Mouse (Mus musculus) cerebellum, adult (tissue): ENCODE data around the gene Slc16a13.
A peak's percentile ranks its signal among the peaks of the same experiment; 100 is the strongest.

Experiments used
- ATAC-seq: cut with Nextera tagmentation; 2 replicates; pipeline ENCODE4 v1.9.2; 2017; ENCODE audit warnings: mild to moderate bottlenecking, moderate library complexity, mixed read lengths; ENCODE audit not compliant: insufficient number of reproducible peaks, low FRiP score, low TSS enrichment

Slc16a13 gene

DNA sequence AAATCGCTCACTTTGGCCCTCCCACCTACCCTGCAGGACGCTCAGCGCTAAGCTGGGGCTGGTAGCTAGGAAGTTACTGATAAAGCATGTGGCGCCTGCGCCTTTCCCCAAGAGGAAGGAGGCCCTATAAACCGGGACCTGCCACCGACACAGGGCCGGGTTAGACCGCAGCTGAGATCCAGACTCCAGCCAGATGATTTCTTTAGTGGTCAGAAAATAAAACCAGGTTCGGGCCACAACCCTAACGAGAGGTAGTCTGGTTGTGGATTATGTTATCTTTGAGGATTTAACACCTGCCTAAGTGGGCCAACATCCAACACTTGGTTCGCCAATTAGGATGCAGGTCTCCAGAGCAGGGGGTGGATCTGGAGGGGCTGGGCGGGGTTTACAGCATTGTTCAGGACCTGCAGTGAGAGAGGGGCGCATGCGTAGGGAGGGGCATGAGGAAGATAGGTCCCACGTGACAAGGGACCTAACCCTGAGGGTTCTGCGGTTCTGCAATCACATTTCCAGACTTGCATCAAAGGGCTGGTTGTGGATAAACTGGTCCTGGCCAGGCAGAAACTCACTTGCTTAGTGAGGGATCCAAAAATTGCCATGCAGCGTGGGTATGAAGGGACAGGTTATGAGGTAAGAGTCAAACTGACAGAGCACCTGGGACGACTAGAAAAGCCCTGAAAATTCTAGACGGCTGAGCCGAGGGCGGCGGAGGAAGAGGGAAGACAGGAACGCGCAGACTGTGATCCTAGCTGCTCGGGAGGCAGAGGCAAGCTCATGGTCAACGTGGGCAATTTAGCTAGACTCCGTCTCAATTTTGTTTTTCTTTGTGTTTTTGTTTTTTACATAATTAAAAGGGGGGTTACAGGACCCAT is at the start of gene Slc16a13:
Gene Slc16a13, minus strand, starts transcription at position 334 of the 872 bp plus-strand sequence.
- ATAC-seq: peak; percentile 84

DNA sequence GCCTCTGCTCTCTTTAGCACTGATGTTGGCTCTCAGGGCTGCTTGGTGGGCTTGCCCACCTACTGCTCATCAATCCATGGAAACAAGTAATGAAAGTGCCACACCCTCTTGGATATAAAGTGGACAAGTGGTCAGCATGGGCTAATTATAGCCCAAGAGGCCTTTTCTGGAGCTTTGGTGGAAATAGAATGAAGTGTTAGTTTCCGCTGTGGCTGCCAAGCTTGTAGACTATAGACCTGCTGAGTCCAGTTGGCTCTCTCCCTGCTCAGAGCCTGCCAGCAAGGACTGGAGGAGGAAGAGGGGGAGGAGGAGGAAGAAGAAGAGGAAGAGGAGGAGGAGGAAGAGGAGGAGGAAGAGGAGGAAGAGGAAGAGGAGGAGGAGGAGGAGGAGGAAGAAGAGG is 45.5 kb upstream of the Slc16a13 start:
- no peak for ATAC-seq

GRCm38 (mm10) chr11:70265819-70266218 is 45.0 kb upstream of the Slc16a13 start:
- ATAC-seq: no peak

DNA sequence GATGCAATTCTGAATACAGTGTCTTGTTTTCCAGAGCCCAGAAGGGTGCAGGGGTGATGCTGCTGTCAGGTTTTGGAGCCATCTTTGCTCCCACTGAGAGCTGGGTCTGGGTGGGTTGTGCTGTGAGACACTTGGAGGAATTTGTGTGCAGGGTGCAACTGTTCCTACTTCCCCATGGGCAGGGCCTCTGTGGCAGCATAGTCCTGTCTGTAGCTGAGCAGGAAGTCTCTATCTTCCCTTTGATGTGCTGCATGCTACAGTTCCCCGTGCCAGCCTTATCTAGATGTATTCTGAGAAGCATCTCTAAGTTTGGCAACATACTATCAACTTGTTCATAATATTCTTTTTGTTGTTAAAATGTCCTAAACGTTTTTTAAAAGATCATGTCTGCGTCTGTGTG is 44.4 kb upstream of the Slc16a13 start:
- ATAC-seq: no peak

DNA sequence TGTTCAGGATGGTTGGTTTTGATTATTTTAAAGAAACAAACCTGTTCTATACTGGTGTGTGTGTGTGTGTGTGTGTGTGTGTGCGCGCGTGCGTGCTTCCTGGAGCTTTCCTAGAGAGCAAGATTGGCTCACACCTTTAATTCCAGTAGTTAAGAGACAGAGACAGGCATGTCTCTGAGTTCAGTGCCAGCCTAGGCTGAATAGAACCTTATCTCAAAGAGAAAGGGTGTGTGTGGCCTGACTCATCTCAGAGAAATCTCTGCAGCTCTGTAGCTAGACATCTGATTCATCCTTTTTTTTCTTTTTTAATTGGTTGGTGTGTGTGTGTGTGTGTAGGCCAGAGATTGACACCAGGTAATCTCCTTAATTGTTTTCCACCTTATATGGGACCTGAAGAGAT is 38.2 kb upstream of the Slc16a13 start:
- ATAC-seq: no peak

DNA sequence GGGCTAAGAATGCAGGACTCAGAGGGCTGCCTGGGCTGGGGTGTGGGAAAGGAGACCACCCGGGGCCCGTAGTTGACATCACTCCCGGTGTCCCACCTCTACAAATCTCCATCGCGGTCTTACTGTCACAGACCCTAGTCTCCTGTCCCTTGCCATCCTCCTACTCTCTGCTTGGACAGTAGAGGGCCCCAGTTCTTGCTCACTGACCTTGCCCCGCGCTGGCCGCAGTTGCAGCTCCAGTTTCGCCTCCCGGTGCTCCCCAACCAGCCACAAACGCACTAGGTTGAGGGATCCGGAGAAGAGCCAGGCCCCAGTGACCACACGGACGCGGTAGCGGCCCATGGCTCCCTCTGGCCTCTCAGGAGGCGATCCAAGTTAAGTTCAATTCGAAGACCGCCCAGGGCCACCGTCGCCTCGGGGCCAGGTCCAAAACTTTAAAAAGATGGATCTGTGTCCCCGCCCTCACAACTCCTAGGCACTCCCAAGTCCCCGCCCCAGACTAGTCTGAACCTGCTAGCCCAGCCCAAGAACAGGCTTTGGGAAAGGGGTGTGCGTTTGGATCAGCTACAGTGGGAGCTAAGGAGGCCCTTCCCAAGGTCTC is 34.2 kb upstream of the Slc16a13 start, which contains the start of gene Alox12:
Gene Alox12, minus strand, starts transcription at position 423 of the 601 bp plus-strand sequence.
- ATAC-seq: no peak

DNA sequence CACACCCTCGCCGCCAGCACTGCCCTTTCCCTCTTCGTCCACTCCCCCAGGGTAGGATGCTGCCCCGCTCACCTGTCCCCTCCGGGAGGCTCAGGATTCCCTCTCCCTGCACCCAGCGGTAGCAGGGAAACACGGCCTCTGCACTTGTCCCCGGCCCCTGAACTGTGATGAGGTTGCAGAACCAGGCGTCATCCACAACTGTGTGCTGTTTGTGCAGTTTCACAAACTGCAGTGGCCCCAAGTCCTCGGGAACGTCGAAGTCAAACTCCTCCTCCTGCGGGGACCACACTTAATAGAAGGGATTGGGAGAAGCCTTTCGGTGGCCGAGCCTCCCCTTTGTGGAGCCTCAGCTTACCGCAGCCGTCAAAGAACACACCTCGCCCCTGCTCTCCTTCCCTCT is 33.5 kb upstream of the Slc16a13 start:
- ATAC-seq: no peak

- no peak for ATAC-seq
Measured at GRCm38 (mm10) chr11:70251853-70252252, 31.0 kb upstream of the Slc16a13 start.

- no peak for ATAC-seq
Measured at GRCm38 (mm10) chr11:70250150-70250549, 29.3 kb upstream of the Slc16a13 start.

- no peak for ATAC-seq
Measured at GRCm38 (mm10) chr11:70247136-70247845, 26.4 kb upstream of the Slc16a13 start.

- ATAC-seq: no peak
Measured at GRCm38 (mm10) chr11:70242591-70242990, 21.7 kb upstream of the Slc16a13 start.

DNA sequence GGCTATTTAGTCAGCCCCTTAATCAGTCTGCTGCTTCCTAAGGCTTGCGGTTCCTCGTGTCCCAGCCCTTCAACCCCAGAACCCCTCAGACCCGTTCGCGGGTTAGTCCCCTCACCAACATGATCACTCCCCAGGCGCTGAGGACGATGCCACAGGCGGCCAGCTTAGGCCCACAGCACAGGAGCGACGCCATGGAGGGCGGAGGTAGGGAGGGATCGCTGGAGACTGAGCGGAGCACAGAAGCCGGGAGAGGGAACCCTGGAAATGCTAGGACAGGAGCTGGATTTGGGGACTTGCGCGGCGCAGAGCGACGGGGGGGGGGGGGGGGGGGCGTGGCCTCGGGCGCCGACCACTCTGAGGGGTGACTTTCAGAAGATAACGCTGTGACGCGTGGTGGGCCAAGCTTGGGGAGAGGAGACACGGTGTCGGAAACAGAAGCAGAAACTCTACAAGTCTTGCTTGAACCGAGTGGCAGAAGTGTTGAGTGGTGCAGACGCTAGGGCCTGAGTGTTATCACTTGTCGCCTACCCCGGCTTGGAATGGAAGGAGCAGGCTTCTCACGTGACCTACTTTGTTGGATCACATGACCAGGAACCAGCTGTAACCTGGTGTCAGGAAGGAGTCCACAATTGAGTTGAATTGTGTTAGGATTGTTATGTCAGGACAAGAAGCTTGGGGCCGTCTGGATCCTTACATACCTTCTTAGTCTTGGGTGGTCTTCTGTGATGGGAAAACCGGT is 18.8 kb upstream of the Slc16a13 start, which contains the start of the genes Gm21988 and Rnasek:
Gene Gm21988, minus strand, starts transcription at position 290 of the 739 bp plus-strand sequence.
Gene Rnasek, minus strand, starts transcription at position 302 of the 739 bp plus-strand sequence.
- peak; percentile 36 for ATAC-seq

GRCm38 (mm10) chr11:70238591-70239440 is 18.0 kb upstream of the Slc16a13 start:
- no peak for ATAC-seq

GRCm38 (mm10) chr11:70237457-70238167 is 16.7 kb upstream of the Slc16a13 start, which contains the start of gene 0610010K14Rik:
0610010K14Rik (minus strand) TSS chr11:70237914.
- ATAC-seq: peak; percentile 86

DNA sequence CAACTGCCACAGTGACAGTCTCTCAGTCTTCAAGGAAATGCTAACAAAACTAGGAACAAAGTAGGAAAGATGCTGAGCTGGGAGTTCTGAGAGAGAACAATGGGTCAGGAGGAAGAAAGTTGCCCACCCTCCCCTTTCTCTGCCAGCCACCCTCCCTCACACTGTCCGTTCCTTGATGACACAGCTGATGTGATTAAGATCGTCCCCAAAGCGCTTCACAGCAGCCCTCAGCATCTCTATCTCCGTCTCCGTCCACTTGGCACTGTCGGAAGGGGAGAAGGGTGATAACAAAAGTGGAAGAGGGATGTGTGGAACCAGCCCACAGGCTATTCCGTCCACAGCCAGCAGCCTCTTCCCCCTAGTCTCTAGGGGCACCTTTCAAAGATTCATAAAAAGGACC is 15.9 kb upstream of the Slc16a13 start:
- no peak for ATAC-seq

GRCm38 (mm10) chr11:70235254-70235900 is 14.5 kb upstream of the Slc16a13 start:
- ATAC-seq: no peak

GRCm38 (mm10) chr11:70234497-70234896 is 13.6 kb upstream of the Slc16a13 start:
- ATAC-seq: no peak

GRCm38 (mm10) chr11:70234037-70234436 is 13.2 kb upstream of the Slc16a13 start:
- ATAC-seq: no peak
